Mouse (Mus musculus): ENCODE results near the gene Afmid. TPM values are rescaled to one million over a fixed set of nuclear protein-coding genes. Genes with fewer than 3 reads are reported as not detected.

The Afmid gene
- total and polyA plus RNA-seq, 3 experiments: 5.0 to 7.5 (median 7.3) TPM

GRCm38 (mm10) chr11:117792281-117792888 is 33.3 kb upstream of the Afmid start (continued):
- TF ChIP-seq MAX (IDR thresholded peaks at IDR 0.05; ENCODE audit: low read length): peak; percentile 75; the same call in 1 of the 2 replicates
- 0 out of 2 replicates have a peak, but pooled peaks have one; percentile 41 for TF ChIP-seq KAT2A (IDR thresholded peaks at IDR 0.05; ENCODE audit: insufficient replicate concordance, low read length)
- TF ChIP-seq MAZ (IDR thresholded peaks at IDR 0.05; ENCODE audit: low read depth, low read length): peak; percentile 88; the same call in 1 of the 2 replicates

- no peaks in the 10 kb centered on the region for H3K9me3 ChIP-seq (replicated peaks; ENCODE audit: low read length)
- in situ Hi-C loops (cut with MboI; ENCODE audit: low pct_ligation_motif_present, low pct_unique_long_range_greater_than_20kb, low sequenced_read_pairs): loop anchor here (5.0 kb wide), 1 partner anchor 33 kb away; the partner anchor contains the start of genes Afmid and Tk1
- H3K27me3 ChIP-seq (replicated peaks): no peaks in the 10 kb centered on the region
- dilution Hi-C loops (cut with MboI; ENCODE audit: extremely low pct_ligation_motif_present, extremely low pct_unique_long_range_greater_than_20kb, low sequenced_read_pairs): no loop called here
- H3K4me1 ChIP-seq (ENCODE audit: control insufficient read depth in 1 of 2, insufficient read depth in 2 of 2): peaks cover 49 to 87% of the 10 kb centered on the region in 2 experiments
- no peak overlapping the region for H3K27ac ChIP-seq (ENCODE audit: insufficient read depth, low read depth)
- no peaks in the 10 kb centered on the region for H3K79me2 ChIP-seq (replicated peaks; ENCODE audit: control insufficient read depth, extremely low read depth, insufficient read depth, poor library complexity, severe bottlenecking)
- H3K9ac ChIP-seq (ENCODE audit: insufficient read depth, low read depth): no peak overlapping the region
- H3K36me3 ChIP-seq (replicated peaks in 1 of 2; ENCODE audit: control insufficient read depth in 1 of 2, insufficient read depth in 1 of 2, low read length in 1 of 2): peaks cover 0 to 4% of the 10 kb centered on the region in 2 experiments
- H3K4me2 ChIP-seq (ENCODE audit: insufficient read depth, low read depth, poor library complexity, severe bottlenecking): no peak overlapping the region
- H3K4me3 ChIP-seq (replicated peaks in 1 of 3; ENCODE audit: low read depth in 2 of 3, low read length in 2 of 3, poor library complexity in 1 of 3): no peak overlapping the region
- no peak for DNase-seq (ENCODE audit: extremely low read depth)
- TF ChIP-seq TCF12 (IDR thresholded peaks at IDR 0.05; ENCODE audit: low read depth, low read length) (no peak), NRF1 (IDR thresholded peaks at IDR 0.05; ENCODE audit: low read depth, low read length) (no peak), POLR2AphosphoS2 (IDR thresholded peaks at IDR 0.05; ENCODE audit: low read depth, low read length) (no peak), KAT2A (IDR thresholded peaks at IDR 0.05; ENCODE audit: insufficient replicate concordance, low read length) (no peak), CHD2 (IDR thresholded peaks at IDR 0.05; ENCODE audit: low read length) (no peak), IRF4 (IDR thresholded peaks at IDR 0.05; ENCODE audit: low read depth, low read length) (no peak), HCFC1 (IDR thresholded peaks at IDR 0.05; ENCODE audit: low read depth, low read length) (no peak), GABPA (IDR thresholded peaks at IDR 0.05; ENCODE audit: insufficient replicate concordance, low read depth, low read length) (no peak), ETS1 (conservative IDR thresholded peaks at IDR 0.05; ENCODE audit: low read depth, low read length) (no peak), USF1 (IDR thresholded peaks at IDR 0.05; ENCODE audit: low read depth, low read length) (no peak)
Observed at GRCm38 (mm10) chr11:117794035-117794551, 31.6 kb upstream of the Afmid start.

- Histone ChIP-seq H3K9ac (ENCODE audit: insufficient read depth, low read depth) (no peak overlapping the region), H3K4me3 (replicated peaks in 1 of 3; ENCODE audit: low read depth in 2 of 3, low read length in 2 of 3, poor library complexity in 1 of 3) (no peak overlapping the region), H3K4me1 (ENCODE audit: control insufficient read depth in 1 of 2, insufficient read depth in 2 of 2) (peaks cover 48 to 93% of the 10 kb centered on the region in 2 experiments), H3K36me3 (replicated peaks in 1 of 2; ENCODE audit: control insufficient read depth in 1 of 2, insufficient read depth in 1 of 2, low read length in 1 of 2) (peaks cover 0 to 2% of the 10 kb centered on the region in 2 experiments), H3K79me2 (replicated peaks; ENCODE audit: control insufficient read depth, extremely low read depth, insufficient read depth, poor library complexity, severe bottlenecking) (no peaks in the 10 kb centered on the region), H3K4me2 (ENCODE audit: insufficient read depth, low read depth, poor library complexity, severe bottlenecking) (no peak overlapping the region), H3K27me3 (replicated peaks) (no peaks in the 10 kb centered on the region), H3K27ac (ENCODE audit: insufficient read depth, low read depth) (peak overlapping the region; percentile 6; the same call in 1 of the 2 replicates), H3K9me3 (replicated peaks; ENCODE audit: low read length) (no peaks in the 10 kb centered on the region)
- dilution Hi-C loops (cut with MboI; ENCODE audit: extremely low pct_ligation_motif_present, extremely low pct_unique_long_range_greater_than_20kb, low sequenced_read_pairs) (no loop called here), in situ Hi-C loops (cut with MboI; ENCODE audit: low pct_ligation_motif_present, low pct_unique_long_range_greater_than_20kb, low sequenced_read_pairs) (loop anchor here (5.0 kb wide), 1 partner anchor 410 kb away; no protein-coding TSS in a partner anchor)
- DNase-seq (ENCODE audit: extremely low read depth): peak; percentile 81
- TF ChIP-seq EP300 (IDR thresholded peaks at IDR 0.05; ENCODE audit: low read length) (peak; percentile 56; the same call in 1 of the 2 replicates), ETS1 (conservative IDR thresholded peaks at IDR 0.05; ENCODE audit: low read depth, low read length) (peak; percentile 64), BHLHE40 (IDR thresholded peaks at IDR 0.05; ENCODE audit: low read depth, low read length) (peak; percentile 72), TCF12 (IDR thresholded peaks at IDR 0.05; ENCODE audit: low read depth, low read length) (peak; percentile 78), ELF1 (IDR thresholded peaks at IDR 0.05; ENCODE audit: low read depth, low read length) (peak; percentile 54), USF2 (conservative IDR thresholded peaks at IDR 0.05; ENCODE audit: low read depth, low read length) (no peak)
Observed at GRCm38 (mm10) chr11:117796954-117797353, 28.8 kb upstream of the Afmid start.
